Mouse (Mus musculus) R1 (cell line): ENCODE results near the gene Hmbs.
A peak's percentile ranks its signal among the peaks of the same experiment; 100 is the strongest.
"Not testable (repeated sequence)": the region's sequence is repeated elsewhere in the genome, so short reads cannot be mapped to it uniquely, and the experiment has no call there.

Source experiments
- DNase-seq: peaks from one replicate; pipeline ENCODE4 v3.0.0-alpha.2; 2018; ENCODE audit warnings: low read depth, low spot score

Gene Hmbs

DNA sequence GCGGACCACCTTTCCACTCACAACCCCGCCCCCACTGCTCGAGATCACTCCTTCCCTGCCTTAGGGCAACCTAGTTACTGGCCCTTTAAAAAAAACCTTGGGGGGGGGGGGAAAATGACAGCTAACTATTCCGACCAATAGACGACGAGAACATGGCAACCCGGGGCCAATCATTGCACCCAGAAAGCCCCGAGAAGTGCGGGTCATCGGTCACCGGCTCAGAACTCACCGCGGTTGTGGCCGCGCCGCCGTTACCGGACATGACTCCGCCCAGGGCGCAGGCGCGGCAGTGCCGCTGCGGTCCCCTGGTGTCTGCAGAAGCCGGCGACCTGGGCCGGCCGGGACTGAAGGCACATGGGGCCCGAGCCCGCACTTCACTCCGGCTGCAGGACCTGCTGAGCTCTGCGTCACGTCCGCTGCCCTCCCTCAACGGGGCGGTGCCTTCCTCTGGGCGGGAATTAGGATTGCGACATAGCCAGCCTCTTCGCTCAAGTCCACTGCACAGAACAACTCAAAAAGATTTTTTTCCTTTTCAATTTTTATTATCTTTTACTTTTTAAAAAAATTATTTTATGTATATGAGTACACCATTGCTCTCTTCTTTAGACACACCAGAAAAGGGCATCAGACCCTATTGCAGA is at the start of gene Hmbs:
TSS of gene Hmbs (minus strand) at position 448 of the 641 bp plus-strand sequence.
- DNase-seq, result peak; percentile 93

DNA sequence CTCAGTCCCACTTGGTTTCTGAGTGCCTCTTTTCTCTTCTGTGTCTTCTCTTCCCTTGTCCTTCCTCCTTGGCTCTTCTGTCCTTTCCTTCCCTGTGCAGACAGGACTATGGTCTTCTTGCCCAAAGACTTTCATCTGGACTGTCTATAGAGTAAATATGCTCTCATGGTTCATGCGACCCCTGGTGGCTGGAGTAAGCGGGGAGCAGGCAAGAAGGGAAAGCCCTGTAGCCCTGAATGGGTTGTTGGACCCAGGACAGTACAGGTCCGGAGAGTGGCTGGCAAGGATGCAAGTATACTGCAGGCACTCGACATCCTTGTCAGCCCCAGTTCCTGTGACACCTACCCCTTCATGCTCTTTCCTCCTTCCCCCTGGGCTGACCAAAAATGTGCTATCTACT is 47.4 kb upstream of the Hmbs start:
- DNase-seq, result peak; percentile 70

DNA sequence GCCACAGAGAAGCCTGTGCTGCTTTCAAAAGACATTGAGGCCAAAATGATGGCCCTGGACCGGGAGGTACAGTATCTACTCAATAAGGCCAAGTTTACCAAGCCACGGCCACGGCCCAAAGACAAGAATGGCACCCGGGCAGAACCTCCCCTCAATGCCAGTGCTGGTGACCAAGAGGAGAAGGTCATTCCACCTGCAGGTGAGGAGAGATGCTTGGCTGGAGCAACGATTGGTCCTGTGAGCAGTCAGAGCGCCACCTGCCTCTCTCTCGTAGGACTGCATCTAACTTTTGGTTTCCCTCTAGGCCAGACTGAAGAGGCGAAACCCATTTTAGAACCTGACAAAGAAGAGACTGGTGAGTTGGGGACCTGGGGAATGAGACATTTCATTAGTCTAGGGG is 45.2 kb upstream of the Hmbs start:
- DNase-seq, result peak; percentile 77

DNA sequence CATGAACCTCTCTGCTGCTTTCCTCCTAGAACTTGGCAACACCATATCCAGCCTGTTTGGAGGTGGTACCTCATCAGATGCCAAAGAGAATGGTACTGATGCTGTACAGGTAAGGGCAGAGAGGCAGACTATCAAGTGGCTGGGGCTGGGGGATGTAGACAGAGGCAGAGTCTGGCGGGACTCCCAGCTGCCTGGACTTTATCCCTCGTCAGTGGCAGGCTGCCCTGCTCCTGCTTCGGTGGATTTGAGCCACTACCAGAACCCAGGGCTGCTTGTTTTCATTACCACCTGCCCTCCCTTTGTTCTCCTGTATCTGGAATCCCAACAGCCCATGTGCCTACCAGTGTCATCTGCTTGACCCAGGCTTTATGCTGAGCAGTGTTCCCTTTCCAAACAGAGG is 43.2 kb upstream of the Hmbs start:
- no peak for DNase-seq

DNA sequence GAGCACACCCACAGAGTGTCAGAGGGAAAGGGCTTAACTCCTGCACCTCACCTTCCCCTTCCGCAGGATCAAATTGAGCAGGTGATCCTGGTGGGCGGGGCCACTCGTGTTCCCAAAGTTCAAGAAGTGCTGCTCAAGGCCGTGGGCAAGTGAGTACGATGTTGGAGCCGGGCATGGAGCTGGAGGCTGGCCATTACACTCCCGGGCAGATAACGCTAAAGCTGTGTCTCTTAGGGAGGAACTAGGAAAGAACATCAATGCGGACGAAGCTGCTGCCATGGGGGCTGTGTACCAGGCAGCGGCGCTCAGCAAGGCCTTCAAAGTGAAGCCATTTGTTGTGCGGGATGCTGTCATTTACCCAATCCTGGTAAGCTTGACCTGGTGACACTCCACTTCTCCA is 40.6 kb upstream of the Hmbs start:
- no peak for DNase-seq

DNA sequence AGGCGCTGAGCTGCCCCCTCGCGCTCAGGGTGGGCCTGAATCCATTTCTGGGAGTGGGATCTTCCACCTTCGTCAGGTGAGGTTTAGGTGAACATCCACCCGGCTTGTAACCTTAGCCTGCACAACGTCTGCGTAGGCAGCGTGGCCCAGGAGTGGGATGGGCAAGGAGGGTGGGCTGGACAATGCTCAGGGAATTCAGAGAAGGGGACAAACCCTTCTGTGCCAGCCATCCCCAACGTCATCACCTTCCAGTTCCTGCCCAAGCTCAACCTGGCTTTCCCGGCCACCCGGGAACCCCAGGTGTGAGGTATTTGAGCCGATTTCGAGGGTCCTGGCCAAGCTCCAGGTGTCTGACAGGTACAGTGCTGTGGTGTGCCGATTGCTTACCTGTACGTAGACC is 35.8 kb upstream of the Hmbs start:
- no peak for DNase-seq

DNA sequence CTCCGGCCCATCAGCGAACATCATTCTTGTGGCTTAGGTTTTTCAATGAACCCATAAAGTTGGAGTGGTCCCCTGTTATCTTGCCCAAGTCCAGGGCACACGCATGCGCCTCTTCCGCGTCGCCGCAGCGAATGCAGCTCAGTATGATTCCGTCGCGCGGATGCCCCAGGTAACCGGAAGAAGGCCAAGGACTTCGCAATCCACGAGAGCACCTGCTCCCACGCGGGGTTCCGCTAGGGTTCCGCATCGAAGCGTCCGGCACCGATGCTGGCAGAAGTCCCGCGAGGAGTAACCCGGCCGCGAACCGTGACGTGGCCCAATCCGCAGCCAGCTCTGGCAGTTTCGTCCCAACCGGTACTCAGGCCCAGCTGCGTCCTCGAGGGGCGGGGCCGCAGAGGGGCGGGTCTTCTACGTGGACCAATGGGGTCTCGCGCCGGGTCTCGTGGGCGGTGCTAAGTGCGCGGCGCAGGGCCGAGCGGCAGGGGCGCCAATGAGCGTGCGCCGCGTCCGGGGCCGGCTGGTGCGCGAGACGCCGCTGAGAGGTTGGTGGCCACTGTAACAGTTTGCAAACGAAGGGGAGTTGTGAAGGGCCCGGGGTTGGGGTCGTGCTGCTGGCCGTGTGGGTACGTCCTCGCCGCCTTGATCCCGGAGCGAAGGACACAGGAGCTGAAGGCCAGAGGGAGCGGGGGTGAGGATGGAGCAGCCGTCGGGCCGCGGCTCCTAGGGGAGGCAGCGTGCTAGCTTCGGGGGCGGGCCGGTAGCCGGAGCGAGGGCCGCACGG is 35.2 kb upstream of the Hmbs start, which contains the start of gene Hyou1:
TSS of gene Hyou1 (plus strand) at position 437 of the 781 bp plus-strand sequence.
- DNase-seq, result peak; percentile 98

DNA sequence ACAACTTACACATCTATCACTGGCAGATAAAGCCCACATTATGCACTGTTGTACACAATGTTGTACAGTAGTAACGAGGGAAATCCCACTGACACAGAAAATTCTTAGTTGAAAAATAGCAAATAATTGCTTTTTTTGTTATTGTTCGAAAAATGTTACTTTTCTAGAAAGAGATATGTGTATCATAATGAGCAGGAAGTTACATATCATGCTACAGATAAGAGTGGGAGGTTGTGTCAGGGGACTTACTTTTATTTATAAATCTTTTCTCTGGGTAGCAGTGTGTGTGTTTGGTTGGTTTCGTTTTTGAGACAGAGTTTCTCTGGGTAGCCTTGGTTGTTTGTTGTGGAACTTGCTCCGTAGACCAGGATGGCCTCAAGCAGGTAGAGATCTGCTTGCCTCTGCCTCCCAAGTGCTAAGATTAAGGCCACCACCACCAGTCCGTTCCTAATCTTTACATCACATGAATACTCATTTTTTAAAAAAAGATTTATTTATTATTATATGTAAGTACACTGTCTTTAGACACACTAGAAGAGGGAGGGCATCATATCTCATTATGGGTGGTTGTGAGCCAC is 34.2 kb upstream of the Hmbs start:
- DNase-seq, result no peak

DNA sequence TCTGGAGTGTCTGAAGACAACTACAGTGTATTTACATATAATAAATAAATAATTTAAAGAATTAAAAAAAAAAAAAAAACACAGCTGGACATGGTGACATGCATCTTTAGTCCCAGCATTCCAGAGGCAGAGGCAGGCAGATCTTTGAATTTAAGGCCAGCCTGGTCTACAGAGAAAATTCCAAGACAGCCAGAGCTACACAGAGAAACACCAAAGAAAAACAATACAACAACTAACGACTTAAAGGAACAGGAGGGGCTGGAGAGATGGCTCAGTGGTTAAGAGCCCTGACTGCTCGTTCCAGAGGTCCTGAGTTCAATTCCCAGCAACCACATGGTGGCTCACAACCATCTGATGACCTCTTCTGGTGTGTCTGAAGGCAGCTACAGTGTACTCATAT is 33.3 kb upstream of the Hmbs start:
- not testable (repeated sequence) for DNase-seq

DNA sequence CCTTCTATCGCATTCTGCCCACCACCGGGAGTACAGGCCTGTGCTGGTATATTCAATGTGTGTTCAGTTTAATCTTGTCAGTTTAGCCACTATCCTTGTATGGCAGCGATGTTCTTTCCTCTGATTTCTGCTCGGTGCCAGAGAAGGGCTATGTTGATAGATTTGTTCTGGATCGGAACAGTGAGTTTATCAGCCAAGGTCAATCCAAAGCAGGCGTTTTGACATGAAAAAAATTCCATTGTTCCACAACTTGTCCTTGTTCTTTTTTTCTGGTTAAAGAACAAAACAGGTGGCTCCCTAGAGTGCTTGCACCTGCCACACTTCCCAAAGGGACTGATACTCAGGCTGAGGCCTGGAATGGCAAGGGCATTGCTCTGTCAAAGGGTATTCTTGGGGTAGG is 32.1 kb upstream of the Hmbs start:
- peak; percentile 45 for DNase-seq

DNA sequence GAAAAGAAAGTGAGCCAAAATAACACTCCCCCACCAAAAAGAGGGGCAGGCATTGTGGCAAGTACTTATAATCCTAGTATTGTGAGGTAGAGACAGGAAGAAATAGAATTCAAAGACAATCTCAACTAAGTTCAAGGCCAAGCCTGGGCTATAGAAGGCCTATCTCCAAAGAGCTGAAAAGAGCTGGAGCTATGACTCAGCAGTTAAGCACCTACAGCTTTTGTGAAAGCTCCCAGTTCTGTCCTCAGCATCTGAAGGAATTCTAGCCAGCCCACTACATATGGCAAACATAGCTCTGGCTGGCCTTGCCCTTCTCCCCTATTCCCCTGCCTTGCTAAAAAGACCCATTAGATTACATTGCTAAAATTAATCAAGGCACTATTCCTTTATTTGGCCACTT is 29.4 kb upstream of the Hmbs start:
- no peak for DNase-seq

DNA sequence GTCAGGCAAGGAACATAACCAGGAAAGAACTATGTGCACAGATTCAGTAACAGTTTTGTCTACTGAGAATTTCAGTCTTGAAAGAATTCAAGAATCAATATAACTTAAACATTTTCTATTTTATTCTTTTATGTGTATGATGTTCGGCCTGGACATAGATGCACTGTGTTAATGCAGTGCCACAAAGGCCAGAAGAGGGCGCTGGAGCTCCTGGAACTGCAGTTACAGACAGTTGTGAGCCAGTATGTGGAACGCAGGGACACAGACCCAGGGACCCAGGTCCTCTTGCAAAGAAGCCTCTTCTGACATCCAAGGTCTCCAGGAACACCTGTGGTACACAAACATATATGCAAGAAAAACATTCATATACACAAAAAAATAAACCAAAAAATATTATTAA is 20.5 kb upstream of the Hmbs start:
- peak; percentile 85 for DNase-seq

DNA sequence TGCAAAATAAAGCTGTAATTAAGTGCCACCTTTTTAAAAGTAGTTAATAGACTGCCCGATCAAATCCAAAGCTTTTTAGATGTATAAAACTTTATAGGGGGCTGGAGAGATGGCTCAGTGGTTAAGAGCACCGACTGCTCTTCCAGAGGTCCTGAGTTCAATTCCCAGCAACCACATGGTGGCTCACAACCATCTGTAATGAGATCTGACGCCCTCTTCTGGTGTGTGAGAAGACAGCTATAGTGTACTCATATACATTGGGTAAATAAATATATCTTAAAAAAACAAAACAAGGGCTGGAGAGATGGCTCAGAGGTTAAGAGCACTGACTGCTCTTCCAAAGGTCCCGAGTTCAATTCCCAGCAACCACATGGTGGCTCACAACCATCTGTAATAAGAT is 17.9 kb upstream of the Hmbs start:
- DNase-seq, result not testable (repeated sequence)

DNA sequence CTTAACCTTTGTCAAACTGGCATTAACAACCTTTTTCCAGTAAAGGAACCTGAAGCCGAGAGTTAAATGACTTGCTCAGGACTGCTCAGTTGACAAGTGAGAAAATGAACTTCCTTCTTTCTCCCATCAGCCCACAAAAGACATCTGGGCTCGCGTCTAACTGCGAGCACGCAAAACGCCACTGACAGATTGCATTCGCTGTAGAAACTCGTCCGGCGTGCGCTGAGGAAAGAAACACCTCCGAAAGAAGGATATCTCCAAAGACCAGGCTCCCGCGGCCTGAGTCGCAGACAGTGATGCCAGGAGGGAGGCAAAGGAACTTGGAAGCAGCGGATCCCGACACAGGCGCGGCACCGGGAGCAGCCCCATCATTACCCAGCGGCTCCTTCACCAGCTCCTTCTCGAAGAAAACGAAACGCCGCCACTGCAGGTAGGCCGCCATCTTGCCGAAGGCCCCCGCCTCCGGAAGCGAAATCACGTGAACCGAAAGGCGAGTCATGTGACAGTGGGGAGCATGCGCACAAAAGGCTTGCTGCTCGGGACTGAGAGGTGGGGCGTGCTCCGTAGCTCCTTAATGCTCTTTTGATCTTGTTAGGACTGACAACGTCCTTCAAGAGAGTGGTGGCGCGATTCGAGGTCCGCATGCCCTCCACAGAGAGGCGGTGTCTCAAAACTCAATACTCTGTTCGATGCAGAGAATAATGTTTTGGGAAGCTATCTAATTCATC is 17.3 kb upstream of the Hmbs start, which contains the start of gene Vps11:
TSS of gene Vps11 (minus strand) at position 481 of the 728 bp plus-strand sequence.
- DNase-seq, result peak; percentile 98

DNA sequence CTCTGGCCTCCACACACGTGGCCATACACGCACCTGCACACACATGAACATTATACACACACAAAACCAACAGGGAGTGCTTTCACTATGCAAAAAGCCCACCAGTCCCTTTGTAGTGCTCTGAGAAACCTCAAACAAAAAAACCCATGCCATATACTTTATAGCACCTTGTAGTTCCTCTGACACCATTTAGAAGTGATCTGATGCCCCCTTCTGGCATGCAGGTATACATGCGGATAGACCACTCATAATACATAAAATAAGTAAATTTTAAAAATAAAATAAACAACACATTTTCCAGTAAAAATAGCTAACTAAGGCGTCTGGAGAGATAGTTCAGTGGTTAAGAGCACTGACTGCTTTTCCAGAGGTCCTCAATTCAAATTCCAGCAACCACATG is 13.2 kb upstream of the Hmbs start:
- DNase-seq, result peak; percentile 36

DNA sequence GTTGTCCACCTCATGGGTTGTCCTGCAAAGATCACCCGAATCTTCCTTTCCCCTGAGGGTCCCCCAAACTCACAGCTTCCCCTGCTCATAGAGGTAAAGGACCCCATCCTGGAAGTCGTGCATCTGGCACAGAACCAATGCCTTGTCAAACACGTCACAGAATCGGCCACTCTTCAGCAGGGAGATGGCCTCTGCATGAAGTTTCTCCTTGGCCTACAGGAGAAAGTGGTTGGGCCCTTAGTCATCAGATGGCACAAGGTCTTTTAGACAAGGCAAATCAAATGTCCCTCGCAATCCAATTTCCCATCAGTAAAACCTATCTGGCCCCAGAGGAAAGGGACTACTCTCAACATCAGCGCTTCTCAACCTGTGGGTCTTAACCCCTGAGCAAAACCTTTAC is 9.1 kb upstream of the Hmbs start:
- DNase-seq, result no peak

DNA sequence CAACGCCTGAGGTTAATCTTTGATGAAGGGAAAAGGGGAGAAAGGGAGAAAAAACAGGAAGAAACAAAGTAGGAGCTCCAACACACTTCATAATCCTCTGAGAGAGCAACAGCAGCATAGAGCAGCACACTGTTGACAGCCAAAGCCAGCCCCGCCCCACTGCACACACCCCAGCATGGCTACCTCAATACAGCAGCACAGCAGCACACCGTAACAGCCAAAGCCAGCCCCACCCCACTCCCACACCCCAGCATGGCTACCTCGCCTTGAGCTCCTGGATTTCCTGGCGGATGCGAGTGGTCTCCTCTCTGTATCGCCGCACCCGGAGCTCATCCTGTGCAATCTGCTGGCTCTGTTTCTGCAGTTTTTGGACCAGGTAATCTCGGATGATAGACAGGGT is 8.3 kb upstream of the Hmbs start:
- no peak for DNase-seq

DNA sequence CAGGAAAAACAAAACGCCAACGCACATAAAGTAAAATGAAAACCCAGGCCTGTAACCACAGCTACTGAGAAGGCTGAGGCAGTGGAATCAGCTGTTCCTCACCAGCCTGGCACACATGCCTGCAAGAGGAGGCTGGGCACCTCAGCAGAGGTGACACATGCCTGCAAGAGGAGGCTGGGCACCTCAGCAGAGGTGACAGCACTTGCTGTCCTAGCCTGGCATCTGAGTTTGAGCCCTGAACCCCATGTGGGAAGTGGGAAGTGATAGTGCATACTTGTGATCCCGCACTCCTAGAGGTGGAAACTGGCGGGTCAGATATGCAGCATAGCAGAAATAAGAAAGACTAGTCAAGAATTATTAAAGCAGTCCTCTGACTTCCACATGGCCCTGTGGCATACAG is 7.4 kb upstream of the Hmbs start:
- no peak for DNase-seq

DNA sequence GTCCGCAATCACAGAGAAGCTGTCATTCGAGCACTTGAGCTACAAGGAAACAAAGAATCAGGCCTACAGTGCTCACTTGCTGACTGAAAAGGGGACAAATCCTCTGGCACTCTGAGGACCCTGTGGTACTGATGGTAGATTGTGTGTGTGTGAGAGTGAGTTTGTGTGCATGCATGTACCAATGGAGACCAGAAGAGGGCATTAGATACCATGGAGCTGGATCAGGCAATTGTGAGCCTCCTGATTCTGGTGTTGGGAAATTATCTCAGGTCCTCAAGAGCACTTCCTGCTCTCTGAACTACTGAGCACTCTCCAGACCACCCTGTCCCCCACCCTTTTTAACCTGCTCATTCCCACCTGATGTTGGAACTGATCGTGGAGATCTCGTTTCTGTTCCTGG is 4.5 kb upstream of the Hmbs start:
- peak; percentile 68 for DNase-seq

DNA sequence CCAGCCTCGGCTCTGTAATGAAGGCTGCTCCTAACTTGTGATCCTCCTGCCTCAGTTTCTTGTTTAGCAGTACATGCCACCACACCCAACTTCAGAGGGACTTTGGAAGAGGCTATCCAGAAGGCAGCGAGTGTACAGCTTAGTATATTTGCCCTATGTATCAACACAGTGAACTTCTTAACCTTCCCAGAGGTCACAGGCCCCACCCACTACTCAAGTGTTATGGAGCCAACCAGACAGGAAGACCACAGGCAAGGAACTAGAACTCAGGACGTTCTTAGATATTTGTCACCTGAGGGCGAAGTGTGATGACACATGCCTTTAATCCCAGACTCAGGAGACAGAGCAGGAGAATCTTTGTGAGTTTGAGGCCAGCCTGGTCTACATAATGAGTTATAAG is 3.6 kb upstream of the Hmbs start:
- DNase-seq, result peak; percentile 67

DNA sequence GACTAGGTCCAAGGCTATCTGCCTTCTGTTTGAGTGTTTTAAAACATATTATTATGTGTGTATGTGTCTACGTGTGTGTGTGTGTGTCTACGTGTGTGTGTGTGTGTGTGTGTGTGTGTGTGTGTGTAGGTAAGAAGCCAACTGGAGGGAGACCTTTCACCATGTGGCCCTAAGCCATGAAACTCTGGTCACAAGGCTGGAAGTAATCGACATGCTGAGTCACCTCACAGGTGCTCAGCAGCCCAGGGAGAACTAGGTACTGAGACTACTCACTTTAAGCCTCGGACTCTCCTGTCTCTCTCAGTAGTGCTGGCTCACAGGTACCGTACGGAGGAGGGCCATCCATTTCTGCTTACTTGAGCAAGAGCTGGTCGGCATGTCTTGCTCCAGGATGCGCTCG is 3.1 kb upstream of the Hmbs start:
- peak; percentile 22 for DNase-seq
